Mouse (Mus musculus) CD4-positive helper T cell, adult 2 months (primary cell): Measurements from ENCODE around the gene Foxp1.

ENCODE experiments used
- DNase-seq: peaks from one replicate; pipeline ENCODE4 v3.0.0-alpha.2; 2012; ENCODE audit warnings: low read depth, missing footprints, low spot score

Gene Foxp1

GRCm38 (mm10) chr6:99182777-99183176 lies 339.7 kb downstream of the Foxp1 start:
- DNase-seq, result no peak

- peak; percentile 12 for DNase-seq
These were observed 346.3 kb downstream of the Foxp1 start for GRCm38 (mm10) chr6:99176216-99176615.

GRCm38 (mm10) chr6:99175377-99175776 lies 347.1 kb downstream of the Foxp1 start:
- DNase-seq, result no peak

GRCm38 (mm10) chr6:99173902-99174210 lies 348.7 kb downstream of the Foxp1 start:
- no peak for DNase-seq

- no peak for DNase-seq
These were observed 349.2 kb downstream of the Foxp1 start for GRCm38 (mm10) chr6:99173066-99173901.

- no peak for DNase-seq
These were observed 349.9 kb downstream of the Foxp1 start for GRCm38 (mm10) chr6:99172589-99172986.

GRCm38 (mm10) chr6:99171901-99172588 lies 350.5 kb downstream of the Foxp1 start:
- peak; percentile 54 for DNase-seq

GRCm38 (mm10) chr6:99171281-99171825 lies 351.2 kb downstream of the Foxp1 start:
- peak; percentile 33 for DNase-seq

- no peak for DNase-seq
These were observed 353.8 kb downstream of the Foxp1 start for GRCm38 (mm10) chr6:99168727-99169126.

GRCm38 (mm10) chr6:99167001-99167400 lies 355.5 kb downstream of the Foxp1 start:
- DNase-seq, result no peak

- DNase-seq, result no peak
These were observed 356.4 kb downstream of the Foxp1 start for GRCm38 (mm10) chr6:99166169-99166568.

- peak; percentile 28 for DNase-seq
These were observed 357.8 kb downstream of the Foxp1 start for GRCm38 (mm10) chr6:99164760-99165159.

- DNase-seq, result no peak
These were observed 359.8 kb downstream of the Foxp1 start for GRCm38 (mm10) chr6:99162716-99163115.

GRCm38 (mm10) chr6:99160348-99160693 lies 362.2 kb downstream of the Foxp1 start:
- DNase-seq, result no peak

- DNase-seq, result no peak
These were observed 362.8 kb downstream of the Foxp1 start for GRCm38 (mm10) chr6:99159452-99160347.

GRCm38 (mm10) chr6:99153682-99154081 lies 368.8 kb downstream of the Foxp1 start:
- no peak for DNase-seq

GRCm38 (mm10) chr6:99146400-99146905 lies 376.1 kb downstream of the Foxp1 start:
- DNase-seq, result no peak

GRCm38 (mm10) chr6:99145033-99145432 lies 377.5 kb downstream of the Foxp1 start:
- no peak for DNase-seq

- DNase-seq, result no peak
These were observed 378.8 kb downstream of the Foxp1 start for GRCm38 (mm10) chr6:99143756-99144036.

- no peak for DNase-seq
These were observed 379.4 kb downstream of the Foxp1 start for GRCm38 (mm10) chr6:99142900-99143755.

- DNase-seq, result no peak
These were observed 384.5 kb downstream of the Foxp1 start for GRCm38 (mm10) chr6:99138041-99138440.
